Mouse (Mus musculus) MEL (cell line): ENCODE data around the gene Map2k1.

Experiments
- BHLHE40 ChIP-seq: IDR thresholded peaks from 2 replicates; pipeline ENCODE4 v1.6.1; 2012; ENCODE audit warnings: low read depth, mild to moderate bottlenecking, inconsistent platforms, low read length, improper control_type of control experiment, borderline replicate concordance
- CTCF ChIP-seq, 3 experiments: IDR thresholded peaks in 2 of 3; conservative IDR thresholded peaks in 1 of 3; 2 replicates each; pipeline ENCODE4 v1.5.1; 2011 to 2012; ENCODE audit warnings: low read length in 3 of 3, low read depth in 2 of 3, mild to moderate bottlenecking in 2 of 3, improper control_type of control experiment in 1 of 3, inconsistent platforms in 1 of 3, mixed read lengths in 1 of 3, moderate library complexity in 1 of 3; ENCODE audit not compliant: control insufficient read depth in 1 of 3, insufficient read depth in 1 of 3, poor library complexity in 1 of 3, severe bottlenecking in 1 of 3
- EP300 ChIP-seq, 2 experiments: IDR thresholded peaks; 2 replicates each; pipeline ENCODE4 v1.6.1; 2011; ENCODE audit warnings: improper control_type of control experiment in 2 of 2, low read length in 2 of 2, low read depth in 1 of 2, mild to moderate bottlenecking in 1 of 2
- MAFK ChIP-seq: IDR thresholded peaks from 2 replicates; pipeline ENCODE4 v1.6.1; 2011; ENCODE audit warnings: low read depth, mild to moderate bottlenecking, low read length, improper control_type of control experiment, borderline replicate concordance
- MAX ChIP-seq: IDR thresholded peaks from 2 replicates; pipeline ENCODE4 v1.6.1; 2011; ENCODE audit warnings: low read length, improper control_type of control experiment
- MXI1 ChIP-seq: IDR thresholded peaks from 2 replicates; pipeline ENCODE4 v1.6.1; 2011; ENCODE audit warnings: mild to moderate bottlenecking, low read depth, low read length, improper control_type of control experiment
- POLR2AphosphoS2 ChIP-seq: IDR thresholded peaks from 2 replicates; pipeline ENCODE4 v1.6.1; 2011; ENCODE audit warnings: low read length, improper control_type of control experiment

GRCm38 (mm10) chr9:64249371-64249770 lies 4.1 kb downstream of the Map2k1 start:
- no peak for TF ChIP-seq CTCF (IDR thresholded peaks at IDR 0.05 in 2 of 3, conservative IDR thresholded peaks at IDR 0.05 in 1 of 3; ENCODE audit: control insufficient read depth in 1 of 3, insufficient read depth in 1 of 3, low read depth in 2 of 3, low read length in 3 of 3, poor library complexity in 1 of 3, severe bottlenecking in 1 of 3)
- no peak for TF ChIP-seq POLR2AphosphoS2
- TF ChIP-seq EP300 (IDR thresholded peaks at IDR 0.05; ENCODE audit: low read depth in 1 of 2, low read length in 2 of 2): no peak
- no peak for TF ChIP-seq MAX
- TF ChIP-seq MAFK: no peak
- TF ChIP-seq BHLHE40: no peak
- TF ChIP-seq MXI1: no peak
